Mouse (Mus musculus): ENCODE measurements around the gene Bzw1. TPM values are rescaled to one million over a fixed set of nuclear protein-coding genes. Genes with fewer than 3 reads are reported as not detected.
A peak's percentile ranks its signal among the peaks of the same experiment; 100 is the strongest.

Bzw1 gene
- total and polyA plus RNA-seq, 3 experiments: 199 to 268 (median 242) TPM

GRCm38 (mm10) chr1:58422879-58423278 is 30.2 kb downstream of the Bzw1 start:
- peak overlapping the region; percentile 96 for H3K9ac ChIP-seq (ENCODE audit: control insufficient read depth, low read depth, low read length, poor library complexity, severe bottlenecking)
- peaks cover 32% of the 10 kb centered on the region for H3K79me2 ChIP-seq (ENCODE audit: control insufficient read depth, insufficient read depth, low read length, poor library complexity)
- DNase-seq (ENCODE audit: low read depth, low spot score): peak; percentile 87
- peak overlapping the region; percentile 90 to 95 for H3K4me3 ChIP-seq (ENCODE audit: control insufficient read depth in 1 of 2, insufficient read depth in 1 of 2, low read depth in 2 of 2, low read length in 2 of 2)
- H3K27me3 ChIP-seq (ENCODE audit: control insufficient read depth in 1 of 2, insufficient read depth in 2 of 2, low read length in 2 of 2): no peaks in the 10 kb centered on the region
- no peaks in the 10 kb centered on the region for H3K9me3 ChIP-seq (replicated peaks; ENCODE audit: insufficient read depth, low read length)
- H3K36me3 ChIP-seq (ENCODE audit: control insufficient read depth in 1 of 2, insufficient read depth in 2 of 2, low read length in 2 of 2): peaks cover 19 to 28% of the 10 kb centered on the region in 2 experiments
- peaks cover 0 to 5% of the 10 kb centered on the region in 2 experiments; a peak in 1 of 4 replicates for H3K4me1 ChIP-seq (ENCODE audit: control insufficient read depth in 1 of 2, insufficient read depth in 2 of 2, low read length in 2 of 2)
- H3K27ac ChIP-seq (ENCODE audit: control insufficient read depth, low read depth, low read length): peak overlapping the region; percentile 93
- TF ChIP-seq KAT2A (conservative IDR thresholded peaks at IDR 0.05; ENCODE audit: low read depth, low read length): no peak
- TF ChIP-seq TAL1 (IDR thresholded peaks at IDR 0.05; ENCODE audit: low read length): no peak
- peak; percentile 87 for TF ChIP-seq MAFK (IDR thresholded peaks at IDR 0.05; ENCODE audit: borderline replicate concordance, low read depth, low read length)
- no peak for TF ChIP-seq MYB (IDR thresholded peaks at IDR 0.05; ENCODE audit: low read depth, low read length)
- TF ChIP-seq JUND (IDR thresholded peaks at IDR 0.05; ENCODE audit: low read depth, low read length): no peak
- no peak for TF ChIP-seq SMC3 (IDR thresholded peaks at IDR 0.05; ENCODE audit: low read depth, low read length)
- no peak for TF ChIP-seq GABPA (IDR thresholded peaks at IDR 0.05; ENCODE audit: low read depth, low read length)
- TF ChIP-seq SIN3A (IDR thresholded peaks at IDR 0.05; ENCODE audit: low read length): peak; percentile 92
- no peak for TF ChIP-seq UBTF (IDR thresholded peaks at IDR 0.05; ENCODE audit: borderline replicate concordance, insufficient read depth, low read depth, low read length)
- TF ChIP-seq POLR2AphosphoS2 (IDR thresholded peaks at IDR 0.05; ENCODE audit: low read length): no peak
- TF ChIP-seq CTCF (IDR thresholded peaks at IDR 0.05 in 2 of 3, conservative IDR thresholded peaks at IDR 0.05 in 1 of 3; ENCODE audit: control insufficient read depth in 1 of 3, insufficient read depth in 1 of 3, low read depth in 2 of 3, low read length in 3 of 3, poor library complexity in 1 of 3, severe bottlenecking in 1 of 3): no peak
- no peak for TF ChIP-seq EP300 (IDR thresholded peaks at IDR 0.05; ENCODE audit: low read depth in 1 of 2, low read length in 2 of 2)
- 0 out of 2 replicates have a peak, but pooled peaks have one; percentile 2 for TF ChIP-seq ZNF384 (IDR thresholded peaks at IDR 0.05; ENCODE audit: low read depth, low read length)
- no peak for TF ChIP-seq RAD21 (IDR thresholded peaks at IDR 0.05; ENCODE audit: low read depth, low read length)
- no peak for TF ChIP-seq TCF12 (IDR thresholded peaks at IDR 0.05; ENCODE audit: low read depth, low read length)
- TF ChIP-seq GATA1 (IDR thresholded peaks at IDR 0.05; ENCODE audit: low read depth, low read length): no peak
- no peak for TF ChIP-seq USF2 (IDR thresholded peaks at IDR 0.05; ENCODE audit: borderline replicate concordance in 1 of 2, insufficient read depth in 1 of 2, low read depth in 1 of 2, low read length in 2 of 2)
- 0 out of 2 replicates have a peak, but pooled peaks have one; percentile 24 for TF ChIP-seq TBP (IDR thresholded peaks at IDR 0.05; ENCODE audit: low read depth, low read length)
- no peak for TF ChIP-seq USF1 (IDR thresholded peaks at IDR 0.05; ENCODE audit: low read depth, low read length)
- TF ChIP-seq RCOR1 (IDR thresholded peaks at IDR 0.05; ENCODE audit: low read depth, low read length): no peak
